Mouse (Mus musculus) 3134 (cell line): ENCODE measurements around the gene Smchd1.
A peak's percentile ranks its signal among the peaks of the same experiment; 100 is the strongest.
"Not testable (repeated sequence)": the region's sequence is repeated elsewhere in the genome, so short reads cannot be mapped to it uniquely, and the experiment has no call there.

ENCODE experiments used
- DNase-seq: peaks from one replicate; pipeline ENCODE4 v3.0.0-alpha.2; 2011; ENCODE audit warnings: low spot score; ENCODE audit not compliant: insufficient read length; ENCODE audit errors: extremely low read depth

Gene Smchd1

GRCm38 (mm10) chr17:71445191-71445590, 30.0 kb downstream of the Smchd1 start:
- DNase-seq = no peak

- DNase-seq = no peak
Measured at GRCm38 (mm10) chr17:71444718-71445117, 30.4 kb downstream of the Smchd1 start.

GRCm38 (mm10) chr17:71444126-71444525, 31.0 kb downstream of the Smchd1 start:
- no peak for DNase-seq

DNA sequence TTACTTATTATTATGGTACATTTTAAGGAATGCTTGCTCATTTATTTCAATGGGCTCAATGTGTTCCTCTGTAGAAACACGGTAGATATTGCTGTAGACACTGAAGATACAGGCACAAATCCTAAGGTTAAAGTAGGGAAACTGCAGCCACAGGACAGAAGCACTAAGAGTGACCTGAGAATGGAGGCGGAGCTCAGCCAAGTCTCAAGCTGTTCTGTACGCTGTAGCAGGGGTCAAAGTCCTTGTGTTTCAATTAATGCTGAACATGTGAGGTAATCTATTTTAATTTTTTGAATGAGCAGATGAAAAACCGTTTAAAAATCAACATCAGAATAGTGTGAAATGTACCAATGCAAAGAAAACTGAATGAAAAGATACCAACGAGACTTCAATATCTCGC, 31.9 kb downstream of the Smchd1 start:
- no peak for DNase-seq

GRCm38 (mm10) chr17:71422502-71422901, 52.6 kb downstream of the Smchd1 start:
- not testable (repeated sequence) for DNase-seq

DNA sequence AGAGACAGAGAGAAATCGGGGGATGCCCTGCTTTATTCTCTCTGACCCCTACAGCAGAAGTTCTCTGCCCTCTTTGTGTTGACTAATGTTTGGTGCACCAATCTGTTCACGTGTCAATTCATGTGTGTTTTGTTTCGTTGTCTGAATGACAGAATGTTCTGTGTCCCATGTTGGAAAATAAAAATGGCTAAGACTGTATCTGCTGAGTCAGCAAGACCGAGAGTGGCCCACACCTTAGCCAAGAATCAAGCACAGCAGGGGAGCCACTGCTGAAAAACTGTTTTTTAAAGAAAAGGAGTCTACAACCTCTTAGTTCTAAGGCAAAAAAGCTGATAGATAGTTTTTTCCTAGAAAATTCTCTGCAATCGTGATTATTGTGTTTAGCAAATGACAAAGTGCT, 55.7 kb downstream of the Smchd1 start:
- not testable (repeated sequence) for DNase-seq

GRCm38 (mm10) chr17:71417008-71417407, 58.1 kb downstream of the Smchd1 start:
- DNase-seq = no peak

DNA sequence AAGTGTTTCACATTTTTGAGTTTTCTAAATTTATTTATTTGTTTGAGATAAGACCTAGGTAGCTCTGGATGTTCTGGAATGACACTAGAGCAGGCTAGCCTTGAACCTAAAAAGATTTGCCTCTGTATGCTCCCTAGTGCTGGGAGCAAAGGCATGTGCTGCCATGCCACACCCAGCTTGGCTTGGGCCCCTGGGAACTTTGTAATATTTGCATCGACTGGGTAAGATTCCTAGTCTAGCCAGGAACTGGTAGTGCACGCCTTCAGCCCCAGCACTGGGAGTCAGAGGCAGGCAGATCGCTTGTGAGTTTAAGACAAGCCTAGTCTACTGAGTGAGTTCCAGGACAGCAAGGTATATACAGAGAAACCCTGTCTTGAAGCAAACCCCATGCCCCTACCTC, 87.7 kb downstream of the Smchd1 start:
- no peak for DNase-seq

GRCm38 (mm10) chr17:71380346-71380745, 94.8 kb downstream of the Smchd1 start:
- DNase-seq = no peak

DNA sequence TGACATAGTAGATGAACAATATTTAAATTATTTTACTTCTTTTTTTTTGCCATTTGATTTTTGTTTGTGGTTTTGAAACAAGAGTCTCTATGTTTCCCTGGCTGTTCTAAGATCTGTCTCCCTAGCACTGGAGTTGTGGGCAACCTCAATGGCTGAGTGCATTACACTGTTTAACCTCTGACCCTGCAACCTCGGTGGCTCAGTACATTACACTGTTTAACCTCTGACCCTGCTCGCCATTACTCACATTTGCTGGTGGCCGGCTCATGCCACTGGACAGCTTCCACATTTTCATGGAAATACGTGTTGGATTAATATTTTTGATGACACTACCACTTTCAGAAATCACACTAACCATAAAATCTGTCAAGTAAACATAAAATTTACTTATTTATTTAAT, 97.2 kb downstream of the Smchd1 start:
- DNase-seq = no peak

- DNase-seq = no peak
Measured at GRCm38 (mm10) chr17:71355526-71355925, 119.6 kb downstream of the Smchd1 start.

DNA sequence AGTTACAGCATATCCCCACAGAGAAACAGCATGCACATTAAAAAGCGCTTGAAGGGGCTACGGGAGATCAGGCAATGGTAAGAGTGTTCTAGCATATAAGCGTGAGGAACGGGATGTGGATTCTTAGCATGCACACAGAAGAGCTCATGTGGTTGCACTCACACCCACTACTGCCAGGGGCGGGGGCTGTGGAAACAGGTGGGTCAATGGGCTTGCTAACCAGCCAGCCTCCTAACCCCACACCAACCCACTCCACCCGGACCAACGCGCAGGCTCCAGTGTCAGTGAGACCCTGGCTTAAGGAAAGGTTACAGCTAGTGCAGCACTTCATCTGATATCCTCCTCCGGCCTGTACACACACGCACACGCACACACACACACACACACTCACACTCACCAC, 120.9 kb downstream of the Smchd1 start:
- no peak for DNase-seq

DNA sequence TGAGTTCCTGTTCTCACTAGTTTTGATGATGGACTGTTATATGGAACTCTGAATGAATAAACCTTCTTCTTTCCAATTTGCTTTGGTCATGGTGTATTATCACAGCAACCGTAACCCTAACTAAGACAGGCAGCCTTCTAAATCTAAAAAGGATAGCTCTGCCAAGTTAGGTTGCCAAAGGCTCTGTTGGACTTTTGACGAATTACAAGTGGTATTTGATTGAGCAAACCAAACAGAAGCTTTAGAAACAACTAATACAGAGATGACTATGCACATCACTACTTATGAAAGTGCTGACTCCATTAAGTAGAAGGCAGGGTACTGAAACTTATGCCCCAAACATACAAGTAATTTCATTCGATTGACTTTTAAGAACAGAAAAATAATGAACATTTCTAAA, 127.0 kb downstream of the Smchd1 start:
- no peak for DNase-seq

- no peak for DNase-seq
Measured at GRCm38 (mm10) chr17:71342006-71342405, 133.1 kb downstream of the Smchd1 start.

GRCm38 (mm10) chr17:71338627-71339026, 136.5 kb downstream of the Smchd1 start:
- no peak for DNase-seq

DNA sequence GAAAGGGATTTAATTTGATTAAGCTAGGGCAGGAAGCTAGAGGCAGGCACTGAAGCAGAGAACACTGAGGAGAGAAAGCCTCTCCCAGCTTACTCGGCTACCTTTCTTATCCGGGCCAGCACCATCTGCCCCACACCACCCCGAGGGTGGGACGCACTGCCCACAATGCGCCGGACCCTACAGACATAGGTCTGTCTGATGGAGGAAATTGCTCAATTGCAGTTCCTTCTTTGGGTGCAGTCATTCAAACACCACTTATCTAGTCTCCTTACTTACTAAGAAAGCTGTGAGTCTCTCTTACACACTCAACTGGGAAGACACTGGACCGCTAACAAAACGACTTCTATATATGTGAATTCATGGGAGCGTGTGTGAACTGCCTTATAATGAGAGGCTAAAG, 137.6 kb downstream of the Smchd1 start:
- no peak for DNase-seq

- DNase-seq = no peak
Measured at GRCm38 (mm10) chr17:71336421-71336820, 138.7 kb downstream of the Smchd1 start.

DNA sequence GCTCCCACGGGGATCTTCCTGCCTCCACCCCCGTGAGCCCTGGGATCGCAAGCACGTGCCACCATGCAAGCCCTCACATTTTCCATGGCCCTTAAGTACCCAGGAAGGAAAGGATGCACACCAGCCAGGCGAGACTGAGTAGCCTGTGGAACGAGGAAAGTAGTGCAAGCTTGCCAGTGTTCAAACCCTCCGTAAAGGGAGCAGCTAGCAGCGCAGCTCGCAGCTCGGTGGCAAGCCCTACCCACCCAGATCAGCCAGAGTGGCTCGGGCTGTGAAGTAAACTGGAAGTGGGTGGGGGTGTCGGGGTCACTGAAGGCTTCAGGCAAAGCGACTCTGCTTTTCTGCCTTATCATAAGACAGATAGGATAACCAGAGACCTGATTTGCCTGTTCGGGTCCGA, 142.8 kb downstream of the Smchd1 start:
- no peak for DNase-seq

DNA sequence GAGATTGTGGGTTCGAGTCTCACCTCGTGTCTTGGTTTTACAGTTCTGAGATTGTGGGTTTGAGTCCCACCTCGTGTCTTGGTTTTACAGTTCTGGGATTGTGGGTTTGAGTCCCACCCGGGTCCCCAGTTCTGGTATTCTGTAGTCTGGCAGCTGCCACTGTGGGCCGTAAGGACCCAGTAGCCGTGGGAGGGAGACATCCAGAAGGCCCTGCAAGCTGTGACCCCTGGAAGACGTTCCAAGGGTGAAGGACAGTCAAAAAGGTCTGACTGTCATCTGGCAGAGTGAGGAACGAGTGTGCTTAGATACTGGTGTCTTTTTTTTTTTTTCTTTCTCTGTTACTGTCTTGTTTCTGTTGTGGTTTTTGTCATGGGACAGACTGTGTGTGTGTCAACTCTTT, 154.4 kb downstream of the Smchd1 start:
- DNase-seq = not testable (repeated sequence)

DNA sequence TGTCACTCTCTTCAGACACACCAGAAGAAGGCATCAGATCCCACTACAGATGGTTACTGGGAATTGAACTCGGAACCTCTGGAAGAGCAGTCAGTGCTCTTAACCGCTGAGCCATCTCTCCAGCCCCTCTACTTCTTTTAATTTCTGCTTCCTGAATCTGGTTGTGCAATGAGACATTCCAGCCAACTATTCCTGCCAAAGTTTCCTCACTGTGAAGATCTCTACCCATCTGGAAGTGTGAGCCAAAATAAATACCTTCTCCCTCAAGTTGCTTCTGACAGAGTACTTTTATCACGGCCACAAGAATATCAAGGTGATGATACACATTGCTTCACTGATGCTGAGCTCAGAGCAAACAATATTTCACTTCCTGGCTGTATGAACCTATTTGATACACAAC, 155.8 kb downstream of the Smchd1 start:
- DNase-seq = peak; percentile 66

DNA sequence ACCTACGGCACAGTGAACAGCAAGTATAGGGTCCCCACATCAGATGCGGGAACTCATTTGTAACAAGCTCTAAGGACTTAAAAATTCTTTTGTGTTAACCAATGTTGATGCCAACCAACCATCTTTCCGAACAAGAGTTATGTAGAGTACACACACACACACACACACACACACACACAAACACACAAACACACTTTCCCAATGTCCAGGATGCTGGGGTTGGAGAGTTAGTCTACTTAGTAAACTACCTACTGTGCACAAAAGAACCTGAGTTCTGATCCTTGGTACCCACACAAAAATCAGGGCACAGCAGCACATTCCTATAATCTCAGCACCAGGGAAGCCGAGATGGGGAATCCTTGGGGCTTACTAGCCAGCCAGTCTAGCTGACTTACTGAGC, 157.6 kb downstream of the Smchd1 start:
- DNase-seq = no peak

- DNase-seq = no peak
Measured at GRCm38 (mm10) chr17:71314315-71314714, 160.8 kb downstream of the Smchd1 start.

DNA sequence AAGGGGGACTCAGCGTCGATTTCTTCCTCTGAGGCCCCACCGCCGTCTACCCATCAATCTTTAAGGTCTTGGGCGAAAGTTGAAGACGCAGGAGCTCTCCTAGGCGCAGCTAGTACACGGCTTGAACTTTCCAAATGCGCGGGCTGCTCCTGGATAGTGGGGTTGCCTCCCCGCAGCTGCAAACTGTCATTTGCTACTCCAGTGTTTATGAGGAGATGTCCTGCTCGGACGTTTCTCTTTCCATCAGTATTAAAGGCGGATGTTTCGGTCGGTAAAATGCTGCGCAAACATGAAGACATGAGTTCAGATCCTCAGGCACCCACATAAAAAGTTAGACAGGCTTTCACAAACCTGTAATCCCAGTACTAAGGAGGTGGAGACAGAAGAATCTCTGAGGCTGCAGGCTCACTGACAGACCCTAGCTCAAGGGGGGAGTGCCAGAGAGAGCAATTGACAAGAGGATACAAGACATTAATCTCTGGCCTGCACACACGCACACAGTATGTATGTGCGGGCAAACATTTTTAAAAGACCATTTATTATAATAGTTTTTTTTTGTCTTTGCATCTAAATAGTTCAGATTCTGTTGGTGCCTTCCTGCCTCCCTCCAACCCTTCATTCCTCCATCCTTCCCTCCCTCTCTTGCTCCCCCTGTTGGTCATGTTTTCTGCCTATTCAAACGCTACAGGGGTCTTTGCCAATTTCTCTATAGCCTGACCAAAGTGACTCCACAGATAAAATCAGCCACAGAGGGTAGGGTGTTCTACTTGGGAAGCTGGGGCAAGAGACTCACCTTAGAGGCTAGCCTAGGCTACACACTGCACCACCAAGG, 163.6 kb downstream of the Smchd1 start, which contains the start of gene Emilin2:
Gene Emilin2, minus strand, starts transcription at position 639 of the 832 bp plus-strand sequence.
- DNase-seq = no peak
